Mouse (Mus musculus): ENCODE results near the gene D630003M21Rik. TPM values are rescaled to one million over a fixed set of nuclear protein-coding genes. Genes with fewer than 3 reads are reported as not detected.
A peak's percentile ranks its signal among the peaks of the same experiment; 100 is the strongest.

D630003M21Rik gene
- polyA plus RNA-seq, 1 experiment, result not detected

GRCm38 (mm10) chr2:158204114-158204513 lies 24.9 kb downstream of the D630003M21Rik start:
- no peak for TF ChIP-seq POLR2A (IDR thresholded peaks at IDR 0.05; ENCODE audit: borderline replicate concordance, low read depth, low read length)
- TF ChIP-seq CTCF (IDR thresholded peaks at IDR 0.05; ENCODE audit: low read depth, low read length), result peak; percentile 96
- Histone ChIP-seq H3K4me1 (ENCODE audit: control insufficient read depth, insufficient read depth, low read length) (no peaks in the 10 kb centered on the region), H3K27ac (ENCODE audit: insufficient read depth, low read depth, low read length) (no peak overlapping the region), H3K4me3 (ENCODE audit: insufficient read depth, low read length) (no peak overlapping the region)

DNA sequence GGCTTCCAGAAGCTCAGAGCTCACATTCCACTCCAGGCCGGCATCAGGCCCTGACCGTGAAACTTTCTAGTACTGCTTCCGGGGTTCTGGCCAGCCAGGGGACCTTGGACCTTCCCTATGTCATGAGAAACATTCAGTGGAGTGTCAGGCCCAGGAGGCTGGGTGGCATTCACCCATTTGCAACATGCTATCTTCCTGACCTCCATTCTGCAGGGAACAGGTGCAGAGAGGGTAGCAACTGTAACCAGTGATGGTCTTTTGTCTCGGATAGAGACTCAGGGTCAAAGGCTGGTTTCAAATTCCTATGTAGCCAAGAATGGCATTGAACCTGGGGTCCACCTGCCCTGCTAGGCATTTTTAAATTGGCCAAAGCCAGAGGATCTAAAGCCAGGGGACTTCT lies 25.3 kb downstream of the D630003M21Rik start:
- TF ChIP-seq POLR2A (IDR thresholded peaks at IDR 0.05; ENCODE audit: borderline replicate concordance, low read depth, low read length) (no peak), CTCF (IDR thresholded peaks at IDR 0.05; ENCODE audit: low read depth, low read length) (no peak)
- H3K27ac ChIP-seq (ENCODE audit: insufficient read depth, low read depth, low read length), result no peak overlapping the region
- no peak overlapping the region for H3K4me3 ChIP-seq (ENCODE audit: insufficient read depth, low read length)
- no peaks in the 10 kb centered on the region for H3K4me1 ChIP-seq (ENCODE audit: control insufficient read depth, insufficient read depth, low read length)

GRCm38 (mm10) chr2:158199281-158199680 lies 29.7 kb downstream of the D630003M21Rik start:
- no peak overlapping the region for H3K4me3 ChIP-seq (ENCODE audit: insufficient read depth, low read length)
- TF ChIP-seq CTCF (IDR thresholded peaks at IDR 0.05; ENCODE audit: low read depth, low read length) (no peak), POLR2A (IDR thresholded peaks at IDR 0.05; ENCODE audit: borderline replicate concordance, low read depth, low read length) (no peak)
- H3K27ac ChIP-seq (ENCODE audit: insufficient read depth, low read depth, low read length), result no peak overlapping the region
- H3K4me1 ChIP-seq (ENCODE audit: control insufficient read depth, insufficient read depth, low read length), result no peaks in the 10 kb centered on the region

DNA sequence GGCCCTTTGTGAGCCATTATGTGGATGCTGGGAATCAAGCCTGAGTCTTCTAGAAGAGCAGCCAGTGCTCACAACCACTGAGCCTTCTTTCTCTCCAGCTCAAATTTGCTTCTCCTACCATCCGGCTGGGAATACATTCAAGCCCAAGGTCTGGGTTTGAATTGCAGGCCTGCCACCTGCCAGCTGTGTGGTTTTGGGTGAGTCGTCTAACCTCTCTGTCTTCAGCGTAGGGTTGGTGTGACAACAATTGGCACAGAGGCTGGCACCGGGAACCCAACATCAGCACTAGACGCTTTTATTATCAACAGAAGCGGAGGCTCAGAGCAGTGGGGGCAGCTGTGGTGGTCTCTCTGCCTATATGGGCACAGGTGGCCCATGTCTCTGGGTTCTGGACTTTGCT lies 30.2 kb downstream of the D630003M21Rik start:
- TF ChIP-seq POLR2A (IDR thresholded peaks at IDR 0.05; ENCODE audit: borderline replicate concordance, low read depth, low read length), result no peak
- no peak for TF ChIP-seq CTCF (IDR thresholded peaks at IDR 0.05; ENCODE audit: low read depth, low read length)
- H3K27ac ChIP-seq (ENCODE audit: insufficient read depth, low read depth, low read length), result no peak overlapping the region
- H3K4me1 ChIP-seq (ENCODE audit: control insufficient read depth, insufficient read depth, low read length), result no peaks in the 10 kb centered on the region
- H3K4me3 ChIP-seq (ENCODE audit: insufficient read depth, low read length), result no peak overlapping the region

GRCm38 (mm10) chr2:158197971-158198370 lies 31.1 kb downstream of the D630003M21Rik start:
- Histone ChIP-seq H3K4me1 (ENCODE audit: control insufficient read depth, insufficient read depth, low read length) (no peaks in the 10 kb centered on the region), H3K27ac (ENCODE audit: insufficient read depth, low read depth, low read length) (no peak overlapping the region), H3K4me3 (ENCODE audit: insufficient read depth, low read length) (no peak overlapping the region)
- TF ChIP-seq CTCF (IDR thresholded peaks at IDR 0.05; ENCODE audit: low read depth, low read length) (no peak), POLR2A (IDR thresholded peaks at IDR 0.05; ENCODE audit: borderline replicate concordance, low read depth, low read length) (no peak)

DNA sequence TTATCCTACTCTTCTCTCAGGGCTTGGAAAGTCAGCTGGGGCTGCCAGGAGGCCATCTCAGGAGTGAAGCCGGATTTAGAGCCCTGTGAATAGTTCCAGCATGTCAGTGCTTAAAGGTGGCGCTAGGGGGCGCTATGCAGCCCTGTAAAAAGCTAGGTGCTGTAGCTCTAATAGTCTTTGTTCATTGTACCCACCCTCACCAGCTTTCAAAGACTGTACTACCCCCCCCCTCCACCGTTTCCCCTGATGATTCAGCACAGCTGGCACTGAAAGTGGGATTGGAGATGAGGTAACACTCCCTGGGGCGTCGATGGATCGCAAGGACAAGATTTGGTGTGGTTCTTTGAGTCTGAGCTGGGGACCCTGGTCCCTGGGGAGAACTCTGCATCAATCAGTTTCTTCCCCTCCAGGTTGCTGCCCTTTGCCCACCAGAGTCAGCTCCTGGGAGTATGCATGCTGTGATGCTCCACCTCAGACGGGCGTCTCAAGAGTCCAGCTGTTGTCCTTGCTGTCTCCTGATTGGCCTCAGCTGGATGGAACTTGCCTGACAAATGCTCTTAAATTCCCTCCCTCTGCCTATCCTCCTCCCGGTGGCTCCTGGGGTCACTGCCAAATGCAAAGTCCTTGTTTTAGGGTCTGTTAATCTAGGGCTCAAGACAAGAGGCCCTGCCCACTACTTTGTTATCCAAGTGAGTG lies 33.9 kb downstream of the D630003M21Rik start:
- no peak overlapping the region for H3K27ac ChIP-seq (ENCODE audit: insufficient read depth, low read depth, low read length)
- peak; percentile 87 for TF ChIP-seq CTCF (IDR thresholded peaks at IDR 0.05; ENCODE audit: low read depth, low read length)
- TF ChIP-seq POLR2A (IDR thresholded peaks at IDR 0.05; ENCODE audit: borderline replicate concordance, low read depth, low read length), result no peak
- no peak overlapping the region for H3K4me3 ChIP-seq (ENCODE audit: insufficient read depth, low read length)
- no peaks in the 10 kb centered on the region for H3K4me1 ChIP-seq (ENCODE audit: control insufficient read depth, insufficient read depth, low read length)

- no peak for TF ChIP-seq CTCF (IDR thresholded peaks at IDR 0.05; ENCODE audit: low read depth, low read length)
- no peak for TF ChIP-seq POLR2A (IDR thresholded peaks at IDR 0.05; ENCODE audit: borderline replicate concordance, low read depth, low read length)
- no peak overlapping the region for H3K27ac ChIP-seq (ENCODE audit: insufficient read depth, low read depth, low read length)
- no peaks in the 10 kb centered on the region for H3K4me1 ChIP-seq (ENCODE audit: control insufficient read depth, insufficient read depth, low read length)
- no peak overlapping the region for H3K4me3 ChIP-seq (ENCODE audit: insufficient read depth, low read length)
Measured at GRCm38 (mm10) chr2:158193611-158194336, 35.2 kb downstream of the D630003M21Rik start.

GRCm38 (mm10) chr2:158191098-158191497 lies 37.9 kb downstream of the D630003M21Rik start:
- no peak overlapping the region for H3K4me3 ChIP-seq (ENCODE audit: insufficient read depth, low read length)
- H3K27ac ChIP-seq (ENCODE audit: insufficient read depth, low read depth, low read length), result no peak overlapping the region
- TF ChIP-seq POLR2A (IDR thresholded peaks at IDR 0.05; ENCODE audit: borderline replicate concordance, low read depth, low read length), result no peak
- TF ChIP-seq CTCF (IDR thresholded peaks at IDR 0.05; ENCODE audit: low read depth, low read length), result no peak
- H3K4me1 ChIP-seq (ENCODE audit: control insufficient read depth, insufficient read depth, low read length), result no peaks in the 10 kb centered on the region

- no peak for TF ChIP-seq CTCF (IDR thresholded peaks at IDR 0.05; ENCODE audit: low read depth, low read length)
- TF ChIP-seq POLR2A (IDR thresholded peaks at IDR 0.05; ENCODE audit: borderline replicate concordance, low read depth, low read length), result no peak
- H3K4me1 ChIP-seq (ENCODE audit: control insufficient read depth, insufficient read depth, low read length), result no peaks in the 10 kb centered on the region
- H3K4me3 ChIP-seq (ENCODE audit: insufficient read depth, low read length), result no peak overlapping the region
- H3K27ac ChIP-seq (ENCODE audit: insufficient read depth, low read depth, low read length), result no peak overlapping the region
Measured at GRCm38 (mm10) chr2:158189451-158189850, 39.6 kb downstream of the D630003M21Rik start.

- Histone ChIP-seq H3K4me3 (ENCODE audit: insufficient read depth, low read length) (no peak overlapping the region), H3K27ac (ENCODE audit: insufficient read depth, low read depth, low read length) (no peak overlapping the region), H3K4me1 (ENCODE audit: control insufficient read depth, insufficient read depth, low read length) (no peaks in the 10 kb centered on the region)
- TF ChIP-seq POLR2A (IDR thresholded peaks at IDR 0.05; ENCODE audit: borderline replicate concordance, low read depth, low read length), result no peak
- TF ChIP-seq CTCF (IDR thresholded peaks at IDR 0.05; ENCODE audit: low read depth, low read length), result no peak
Measured at GRCm38 (mm10) chr2:158186206-158186871, 42.7 kb downstream of the D630003M21Rik start.

Data from bone marrow macrophage, adult 2 months (primary cell).